Mouse (Mus musculus): ENCODE results near the gene Slc35b3. TPM values are rescaled to one million over a fixed set of nuclear protein-coding genes. Genes with fewer than 3 reads are reported as not detected.

Gene Slc35b3
- total and polyA plus RNA-seq, 3 experiments: 12.8 to 34.2 (median 26.6) TPM

GRCm38 (mm10) chr13:38936860-38937471 is 23.7 kb downstream of the Slc35b3 start:
- TF ChIP-seq GATA2 (IDR thresholded peaks at IDR 0.05; ENCODE audit: borderline replicate concordance, low read depth, low read length) (no peak), POLR2AphosphoS5 (IDR thresholded peaks at IDR 0.05; ENCODE audit: insufficient replicate concordance, low read depth, low read length) (no peak), CTCF (IDR thresholded peaks at IDR 0.05; ENCODE audit: low read depth, low read length) (no peak), GATA1 (IDR thresholded peaks at IDR 0.05; ENCODE audit: borderline replicate concordance, low read length) (no peak), TAL1 (conservative IDR thresholded peaks at IDR 0.05; ENCODE audit: low read depth, low read length) (no peak)
- DNase-seq (ENCODE audit: low spot score) (no peak), ATAC-seq (ENCODE audit: extremely low read depth, insufficient number of reproducible peaks, low FRiP score, poor library complexity, severe bottlenecking) (no peak)
- H3K36me3 ChIP-seq (replicated peaks): peaks cover 89% of the 10 kb centered on the region
- H3K27me3 ChIP-seq (ENCODE audit: insufficient read depth, low read length): no peaks in the 10 kb centered on the region
- no peak overlapping the region for H3K4me3 ChIP-seq (ENCODE audit: low read depth, low read length)
- no peaks in the 10 kb centered on the region for H3K9me3 ChIP-seq (replicated peaks)
- H3K4me1 ChIP-seq (ENCODE audit: insufficient read depth, low read depth, low read length): no peaks in the 10 kb centered on the region

GRCm38 (mm10) chr13:38935856-38936446 is 24.7 kb downstream of the Slc35b3 start:
- no peaks in the 10 kb centered on the region for H3K9me3 ChIP-seq (replicated peaks)
- ATAC-seq (ENCODE audit: extremely low read depth, insufficient number of reproducible peaks, low FRiP score, poor library complexity, severe bottlenecking) (no peak), DNase-seq (ENCODE audit: low spot score) (no peak)
- H3K36me3 ChIP-seq (replicated peaks): peaks cover 86% of the 10 kb centered on the region
- TF ChIP-seq TAL1 (conservative IDR thresholded peaks at IDR 0.05; ENCODE audit: low read depth, low read length) (no peak), GATA2 (IDR thresholded peaks at IDR 0.05; ENCODE audit: borderline replicate concordance, low read depth, low read length) (no peak), POLR2AphosphoS5 (IDR thresholded peaks at IDR 0.05; ENCODE audit: insufficient replicate concordance, low read depth, low read length) (no peak), GATA1 (IDR thresholded peaks at IDR 0.05; ENCODE audit: borderline replicate concordance, low read length) (no peak), CTCF (IDR thresholded peaks at IDR 0.05; ENCODE audit: low read depth, low read length) (no peak)
- H3K4me1 ChIP-seq (ENCODE audit: insufficient read depth, low read depth, low read length): no peaks in the 10 kb centered on the region
- no peak overlapping the region for H3K4me3 ChIP-seq (ENCODE audit: low read depth, low read length)
- H3K27me3 ChIP-seq (ENCODE audit: insufficient read depth, low read length): no peaks in the 10 kb centered on the region

DNA sequence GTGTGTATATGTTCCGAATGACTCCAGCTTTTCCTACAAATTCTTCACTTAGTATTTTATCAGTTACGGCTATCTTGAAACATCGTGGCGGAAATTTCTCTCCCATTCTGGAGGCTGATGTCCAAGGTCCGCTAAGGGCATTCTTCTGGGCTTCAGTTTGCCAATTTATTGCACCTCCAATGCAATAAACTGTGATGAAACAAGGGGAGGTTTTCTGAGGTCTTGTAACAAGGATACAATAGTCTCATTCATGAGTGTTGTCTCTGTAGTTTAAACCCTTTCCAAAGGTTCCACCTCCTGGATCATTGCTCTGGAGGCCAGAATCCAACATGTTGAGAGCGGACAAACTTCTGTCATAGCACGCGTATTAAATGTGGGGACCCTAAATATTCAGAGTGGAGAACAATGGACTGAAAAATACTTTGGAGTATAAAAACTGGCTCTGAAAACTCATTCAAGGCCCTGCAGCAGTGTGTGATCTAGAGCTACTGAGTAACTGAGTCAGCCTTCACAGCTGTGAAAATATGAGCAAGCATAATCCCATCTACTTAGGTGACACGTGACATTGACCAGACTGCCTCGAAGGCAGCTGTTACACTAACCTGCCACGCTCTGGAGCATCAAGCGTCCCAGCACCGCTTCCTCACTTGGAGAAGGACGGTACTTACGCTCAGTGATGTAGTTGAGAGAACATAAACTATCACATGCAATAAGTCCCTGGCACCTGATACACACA is 30.7 kb downstream of the Slc35b3 start:
- Histone ChIP-seq H3K27me3 (ENCODE audit: insufficient read depth, low read length) (0 out of 2 replicates have a peak, but pooled peaks cover 3% of the 10 kb centered on the region), H3K36me3 (replicated peaks) (peaks cover 42% of the 10 kb centered on the region), H3K4me1 (ENCODE audit: insufficient read depth, low read depth, low read length) (no peaks in the 10 kb centered on the region), H3K4me3 (ENCODE audit: low read depth, low read length) (no peak overlapping the region), H3K9me3 (replicated peaks) (no peaks in the 10 kb centered on the region)
- TF ChIP-seq CTCF (IDR thresholded peaks at IDR 0.05; ENCODE audit: low read depth, low read length) (no peak), GATA2 (IDR thresholded peaks at IDR 0.05; ENCODE audit: borderline replicate concordance, low read depth, low read length) (no peak), GATA1 (IDR thresholded peaks at IDR 0.05; ENCODE audit: borderline replicate concordance, low read length) (no peak), POLR2AphosphoS5 (IDR thresholded peaks at IDR 0.05; ENCODE audit: insufficient replicate concordance, low read depth, low read length) (no peak), TAL1 (conservative IDR thresholded peaks at IDR 0.05; ENCODE audit: low read depth, low read length) (no peak)
- no peak for ATAC-seq (ENCODE audit: extremely low read depth, insufficient number of reproducible peaks, low FRiP score, poor library complexity, severe bottlenecking)
- no peak for DNase-seq (ENCODE audit: low spot score)

GRCm38 (mm10) chr13:38922676-38923075 is 38.0 kb downstream of the Slc35b3 start:
- Histone ChIP-seq H3K4me1 (ENCODE audit: insufficient read depth, low read depth, low read length) (peaks cover 2% of the 10 kb centered on the region; the same call in 1 of the 2 replicates), H3K9me3 (replicated peaks) (no peaks in the 10 kb centered on the region), H3K36me3 (replicated peaks) (no peaks in the 10 kb centered on the region), H3K4me3 (ENCODE audit: low read depth, low read length) (no peak overlapping the region), H3K27me3 (ENCODE audit: insufficient read depth, low read length) (peaks cover 6% of the 10 kb centered on the region; the same call in 1 of the 2 replicates)
- no peak for DNase-seq (ENCODE audit: low spot score)
- ATAC-seq (ENCODE audit: extremely low read depth, insufficient number of reproducible peaks, low FRiP score, poor library complexity, severe bottlenecking): no peak
- TF ChIP-seq POLR2AphosphoS5 (IDR thresholded peaks at IDR 0.05; ENCODE audit: insufficient replicate concordance, low read depth, low read length): no peak
- TF ChIP-seq GATA2 (IDR thresholded peaks at IDR 0.05; ENCODE audit: borderline replicate concordance, low read depth, low read length): no peak
- TF ChIP-seq GATA1 (IDR thresholded peaks at IDR 0.05; ENCODE audit: borderline replicate concordance, low read length): no peak
- no peak for TF ChIP-seq CTCF (IDR thresholded peaks at IDR 0.05; ENCODE audit: low read depth, low read length)
- TF ChIP-seq TAL1 (conservative IDR thresholded peaks at IDR 0.05; ENCODE audit: low read depth, low read length): no peak

- TF ChIP-seq TAL1 (conservative IDR thresholded peaks at IDR 0.05; ENCODE audit: low read depth, low read length) (no peak), CTCF (IDR thresholded peaks at IDR 0.05; ENCODE audit: low read depth, low read length) (no peak), GATA2 (IDR thresholded peaks at IDR 0.05; ENCODE audit: borderline replicate concordance, low read depth, low read length) (no peak), GATA1 (IDR thresholded peaks at IDR 0.05; ENCODE audit: borderline replicate concordance, low read length) (no peak), POLR2AphosphoS5 (IDR thresholded peaks at IDR 0.05; ENCODE audit: insufficient replicate concordance, low read depth, low read length) (no peak)
- Histone ChIP-seq H3K4me1 (ENCODE audit: insufficient read depth, low read depth, low read length) (peaks cover 2% of the 10 kb centered on the region; the same call in 1 of the 2 replicates), H3K9me3 (replicated peaks) (no peaks in the 10 kb centered on the region), H3K27me3 (ENCODE audit: insufficient read depth, low read length) (peaks cover 3% of the 10 kb centered on the region; the same call in 1 of the 2 replicates), H3K36me3 (replicated peaks) (no peaks in the 10 kb centered on the region), H3K4me3 (ENCODE audit: low read depth, low read length) (no peak overlapping the region)
- ATAC-seq (ENCODE audit: extremely low read depth, insufficient number of reproducible peaks, low FRiP score, poor library complexity, severe bottlenecking) (no peak), DNase-seq (ENCODE audit: low spot score) (no peak)
Measured at GRCm38 (mm10) chr13:38921306-38921705, 39.4 kb downstream of the Slc35b3 start.
